Comparison of ENCODE assay signal across 32 mouse cellular contexts in the genomic region with DNA sequence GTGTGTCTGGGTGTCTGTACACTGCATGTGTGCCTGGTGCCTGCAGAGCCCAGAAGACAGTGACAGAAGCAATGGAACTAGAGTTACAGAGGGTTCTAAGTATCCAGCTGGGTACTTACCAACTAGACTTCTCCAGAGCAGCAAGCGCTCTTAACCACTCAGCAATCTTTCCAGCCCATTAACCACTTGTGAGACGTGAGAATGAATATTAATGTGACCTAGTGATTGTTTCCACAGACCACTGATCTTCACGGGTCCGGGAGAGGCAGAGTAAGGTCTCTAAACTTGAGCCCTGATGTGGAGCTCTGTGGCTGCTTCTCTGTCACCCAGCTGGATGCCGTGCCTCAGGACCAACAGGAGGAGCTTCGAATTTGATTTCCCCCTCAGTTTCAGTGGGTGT. TPM values are rescaled to one million over a fixed set of nuclear protein-coding genes. Genes with fewer than 3 reads are reported as not detected.
DNase-seq lines count a peak whose midpoint lies in the region; ATAC-seq and TF ChIP-seq lines count a peak whose summit lies in the region.
"Had no signal": no experiment of that assay in that cellular context is flagged by ENCODE, and none has a peak within 500 bp of the region (broad histone marks: within the 10 kb centered on the region; RNA-seq: fewer than 3 reads in every experiment).

No protein-coding gene starts in this region.

- WGBS in liver, postnatal 0 days (ENCODE audit: insufficient replicate concordance), result 63% methylated on average over 6 of the region's 6 CpGs
- 60% methylated on average over 6 of the region's 6 CpGs for WGBS in liver, embryonic 11.5 days
- 70% methylated on average over 6 of the region's 6 CpGs for WGBS in forebrain, embryonic 10.5 days

- ATAC-seq in liver, postnatal 0 days, result no peak
- no peak for ATAC-seq in liver, embryonic 11.5 days (replicated peaks; ENCODE audit: low FRiP score)
- ATAC-seq: forebrain, postnatal 0 days; lung, postnatal 0 days; midbrain, embryonic 15.5 days had no signal

- TF ChIP-seq EP300 in liver, postnatal 0 days (IDR thresholded peaks at IDR 0.05; ENCODE audit: low read depth), result no peak

- H3K4me2 ChIP-seq in liver, postnatal 0 days (ENCODE audit: low read depth, low read length), result 0 out of 2 replicates have a peak overlapping the region, but pooled peaks have one; percentile 62
- H3K4me2 ChIP-seq in liver, embryonic 11.5 days, result no peak overlapping the region
- H3K4me2 ChIP-seq: forebrain, embryonic 12.5 days; heart, embryonic 12.5 days; hindbrain, embryonic 14.5 days; limb, embryonic 12.5 days; midbrain, embryonic 15.5 days had no signal

- no peak overlapping the region for H3K4me3 ChIP-seq in liver, postnatal 0 days (ENCODE audit: low read depth, low read length)
- H3K4me3 ChIP-seq in liver, embryonic 11.5 days (ENCODE audit: low read depth, low read length), result no peak overlapping the region
- no peak overlapping the region for H3K4me3 ChIP-seq in forebrain, embryonic 10.5 days
- H3K4me3 ChIP-seq: erythroblast, embryonic 14.5 days; forebrain, embryonic 12.5 days; heart, adult 2 months; heart, embryonic 12.5 days; layer of hippocampus, adult 2 months; left cerebral cortex, adult 2 months; limb, embryonic 12.5 days; midbrain, embryonic 10.5 days; midbrain, embryonic 15.5 days had no signal

- H3K27ac ChIP-seq in liver, postnatal 0 days (ENCODE audit: low read depth), result no peak overlapping the region
- H3K27ac ChIP-seq in liver, embryonic 11.5 days (ENCODE audit: low read depth, low read length), result no peak overlapping the region
- no peak overlapping the region for H3K27ac ChIP-seq in forebrain, embryonic 10.5 days
- H3K27ac ChIP-seq: forebrain, embryonic 12.5 days; heart, adult 2 months; hindbrain, embryonic 14.5 days; layer of hippocampus, adult 2 months; left cerebral cortex, adult 2 months; limb, embryonic 12.5 days; midbrain, embryonic 10.5 days; midbrain, embryonic 15.5 days had no signal

- H3K4me1 ChIP-seq in liver, postnatal 0 days (ENCODE audit: insufficient read depth), result 0 out of 2 replicates have a peak, but pooled peaks cover 6% of the 10 kb centered on the region
- H3K4me1 ChIP-seq in liver, embryonic 11.5 days (replicated peaks; ENCODE audit: control insufficient read depth, insufficient read depth, low read length), result no peaks in the 10 kb centered on the region
- peaks cover 33% of the 10 kb centered on the region for H3K4me1 ChIP-seq in forebrain, embryonic 10.5 days
- H3K4me1 ChIP-seq: heart, embryonic 12.5 days; limb, embryonic 12.5 days; midbrain, embryonic 15.5 days had no signal

- H3K9me3 ChIP-seq in liver, postnatal 0 days (ENCODE audit: low read length), result no peaks in the 10 kb centered on the region
- H3K9me3 ChIP-seq in liver, embryonic 11.5 days (ENCODE audit: control insufficient read depth, low read length), result no peaks in the 10 kb centered on the region
- H3K9me3 ChIP-seq in forebrain, embryonic 10.5 days, result no peaks in the 10 kb centered on the region
- H3K9me3 ChIP-seq: forebrain, embryonic 12.5 days; heart, embryonic 12.5 days; limb, embryonic 12.5 days; midbrain, embryonic 10.5 days; midbrain, embryonic 15.5 days had no signal

- intact Hi-C loops in gastrocnemius, postnatal 14 days (cut with DNase I; ENCODE audit: low total_unique reads), result no loop called here

- no peak overlapping the region for H3K9ac ChIP-seq in liver, postnatal 0 days (replicated peaks)
- no peak overlapping the region for H3K9ac ChIP-seq in liver, embryonic 11.5 days (ENCODE audit: low read depth, low read length)
- H3K9ac ChIP-seq: forebrain, embryonic 12.5 days; forebrain, postnatal 0 days; heart, embryonic 12.5 days; hindbrain, embryonic 14.5 days; limb, embryonic 12.5 days; midbrain, embryonic 15.5 days had no signal

- H3K36me3 ChIP-seq in liver, postnatal 0 days (replicated peaks; ENCODE audit: insufficient read depth, low read length), result 0 out of 2 replicates have a peak, but pooled peaks cover 2% of the 10 kb centered on the region
- no peaks in the 10 kb centered on the region for H3K36me3 ChIP-seq in liver, embryonic 11.5 days (ENCODE audit: control insufficient read depth, insufficient read depth, low read length)
- H3K36me3 ChIP-seq in forebrain, embryonic 10.5 days (replicated peaks), result no peaks in the 10 kb centered on the region
- H3K36me3 ChIP-seq: forebrain, embryonic 12.5 days; heart, embryonic 12.5 days; limb, embryonic 12.5 days; midbrain, embryonic 10.5 days; midbrain, embryonic 15.5 days had no signal

- no peaks in the 10 kb centered on the region for H3K27me3 ChIP-seq in liver, postnatal 0 days (ENCODE audit: insufficient read depth, low read length)
- H3K27me3 ChIP-seq in liver, embryonic 11.5 days (replicated peaks; ENCODE audit: control insufficient read depth, insufficient read depth, low read length), result no peaks in the 10 kb centered on the region
- H3K27me3 ChIP-seq in forebrain, embryonic 10.5 days (ENCODE audit: poor library complexity, severe bottlenecking), result no peaks in the 10 kb centered on the region
- H3K27me3 ChIP-seq: forebrain, embryonic 12.5 days; heart, embryonic 12.5 days; limb, embryonic 12.5 days; midbrain, embryonic 15.5 days had no signal

- DNase-seq in liver, postnatal 0 days, result no peak
- DNase-seq in liver, embryonic 11.5 days (ENCODE audit: low spot score), result no peak
- DNase-seq in kidney, adult 9 months, result peak; percentile 79
- DNase-seq in kidney, postnatal 10 days, result peak; percentile 33
- DNase-seq in gastrocnemius, postnatal 14 days, result no peak
- DNase-seq in forebrain, embryonic 10.5 days (ENCODE audit: extremely low spot score, low spot score), result no peak
- DNase-seq in cerebellum, adult 9-11 months, result no peak
- DNase-seq: adrenal gland, postnatal 25 days; cerebellum, adult 18-20 months; cerebellum, postnatal 14 days; forebrain, postnatal 0 days; gastrocnemius, postnatal 36 days; heart, adult 2 months; right cerebral cortex, adult 18-20 months; spleen, adult 18-20 months; thymus, adult 18-20 months; thymus, postnatal 25 days had no signal

- TF ChIP-seq CTCF in liver, postnatal 0 days (IDR thresholded peaks at IDR 0.05; ENCODE audit: low read depth), result no peak

RNA-seq across cellular contexts. Expression of a gene that starts 4.2 kb away (rescaled TPM):
- 348 and 384 TPM in 2 replicates for polyA plus RNA-seq in liver, postnatal 0 days (2015; fragmentation: Nextera tagmentation; extraction: Ambion mirVana)
- 0.27 and 0.34 TPM in 2 replicates for polyA plus RNA-seq in liver, embryonic 11.5 days (2014; fragmentation: Nextera tagmentation; extraction: Ambion mirVana)
- not detected for total RNA-seq in gastrocnemius, postnatal 14 days (2021)
- not detected in 2 replicates for polyA plus RNA-seq in forebrain, embryonic 10.5 days (2016; fragmentation: Nextera tagmentation; extraction: Ambion mirVana)
- total RNA-seq: forebrain, postnatal 0 days; hematopoietic stem cell, adult 5-6 weeks; layer of hippocampus, adult 2 months; layer of hippocampus, postnatal 14 days; left cerebral cortex, adult 2 months; left cerebral cortex, postnatal 25 days had no signal
- polyA plus RNA-seq: cortical plate, adult 2 months; embryonic facial prominence, embryonic 14.5 days; erythroblast, embryonic 14.5 days; forebrain, embryonic 12.5 days; forebrain, postnatal 0 days; limb, embryonic 12.5 days; midbrain, embryonic 10.5 days; midbrain, embryonic 15.5 days had no signal

RNA-seq across cellular contexts. Expression of a gene that starts 32.6 kb away (rescaled TPM):
- 5,182 and 5,316 TPM in 2 replicates for polyA plus RNA-seq in liver, postnatal 0 days (2015; fragmentation: Nextera tagmentation; extraction: Ambion mirVana)
- 87.0 and 97.8 TPM in 2 replicates for polyA plus RNA-seq in liver, embryonic 11.5 days (2014; fragmentation: Nextera tagmentation; extraction: Ambion mirVana)
- not detected for total RNA-seq in gastrocnemius, postnatal 14 days (2021)
- polyA plus RNA-seq in forebrain, embryonic 10.5 days (2016; fragmentation: Nextera tagmentation; extraction: Ambion mirVana), result not detected in 2 replicates
- total RNA-seq: forebrain, postnatal 0 days; heart, adult 2 months; hematopoietic stem cell, adult 5-6 weeks; layer of hippocampus, adult 2 months; layer of hippocampus, postnatal 14 days; left cerebral cortex, adult 2 months; left cerebral cortex, postnatal 25 days had no signal
- polyA plus RNA-seq: cortical plate, adult 2 months; forebrain, embryonic 12.5 days; forebrain, postnatal 0 days; heart, adult 2 months; hindbrain, embryonic 14.5 days; midbrain, embryonic 10.5 days; midbrain, embryonic 15.5 days had no signal

Comparison
In these comparisons a context has a peak if more than half of its experiments do, and no peak if none do; other contexts are left out.
1. RNA of a gene that starts 4.2 kb away (polyA plus RNA-seq): 348 to 384 TPM in liver, postnatal 0 days; 0.27 to 0.34 TPM in liver, embryonic 11.5 days and not detected in forebrain, embryonic 10.5 days; every median in the first group is over 100 times any median in the second.
2. DNase-seq: peak in kidney, adult 9 months (single experiment) and kidney, postnatal 10 days (single experiment); none in liver, postnatal 0 days (single experiment), liver, embryonic 11.5 days (single experiment), gastrocnemius, postnatal 14 days (single experiment), forebrain, embryonic 10.5 days (single experiment) and cerebellum, adult 9-11 months (single experiment).
3. RNA of a gene that starts 32.6 kb away (polyA plus RNA-seq): 5,182 to 5,316 TPM in liver, postnatal 0 days and 87.0 to 97.8 TPM in liver, embryonic 11.5 days; not detected in forebrain, embryonic 10.5 days; every median in the first group is over 10 times any median in the second.